Mouse (Mus musculus): ENCODE measurements around the gene Hipk3.

DNA sequence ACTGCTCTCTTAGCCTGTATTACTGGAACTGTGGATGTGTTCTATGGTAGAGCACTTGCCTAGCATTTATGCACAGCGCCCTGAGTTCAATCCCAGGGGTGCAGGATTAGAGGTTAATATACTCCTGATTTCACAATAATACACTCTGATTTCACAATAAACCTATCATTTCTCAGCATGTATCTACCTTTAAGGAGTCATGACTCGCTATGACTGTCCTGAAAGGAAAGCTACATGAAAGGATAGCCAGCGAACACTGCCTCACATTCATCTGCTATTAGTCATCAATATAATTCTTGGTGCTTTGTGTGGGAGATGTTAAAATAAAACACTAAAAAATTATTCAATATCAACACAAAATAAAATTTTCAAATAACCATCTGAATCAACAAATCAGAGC is 58.0 kb downstream of the Hipk3 start:
- no peak for TF ChIP-seq CTCF (IDR thresholded peaks at IDR 0.05; ENCODE audit: insufficient read depth, low read length)
- no peak for TF ChIP-seq POLR2A (IDR thresholded peaks at IDR 0.05; ENCODE audit: borderline replicate concordance, extremely low read depth, low read depth, low read length)
